Mouse (Mus musculus) thymus, postnatal 14 days (tissue): Measurements from ENCODE around the gene Tuba1c.
"Not testable (repeated sequence)": the region's sequence is repeated elsewhere in the genome, so short reads cannot be mapped to it uniquely, and the experiment has no call there.

Experiments used
- DNase-seq: peaks from one replicate; pipeline ENCODE4 v3.0.0; 2021

Tuba1c gene

DNA sequence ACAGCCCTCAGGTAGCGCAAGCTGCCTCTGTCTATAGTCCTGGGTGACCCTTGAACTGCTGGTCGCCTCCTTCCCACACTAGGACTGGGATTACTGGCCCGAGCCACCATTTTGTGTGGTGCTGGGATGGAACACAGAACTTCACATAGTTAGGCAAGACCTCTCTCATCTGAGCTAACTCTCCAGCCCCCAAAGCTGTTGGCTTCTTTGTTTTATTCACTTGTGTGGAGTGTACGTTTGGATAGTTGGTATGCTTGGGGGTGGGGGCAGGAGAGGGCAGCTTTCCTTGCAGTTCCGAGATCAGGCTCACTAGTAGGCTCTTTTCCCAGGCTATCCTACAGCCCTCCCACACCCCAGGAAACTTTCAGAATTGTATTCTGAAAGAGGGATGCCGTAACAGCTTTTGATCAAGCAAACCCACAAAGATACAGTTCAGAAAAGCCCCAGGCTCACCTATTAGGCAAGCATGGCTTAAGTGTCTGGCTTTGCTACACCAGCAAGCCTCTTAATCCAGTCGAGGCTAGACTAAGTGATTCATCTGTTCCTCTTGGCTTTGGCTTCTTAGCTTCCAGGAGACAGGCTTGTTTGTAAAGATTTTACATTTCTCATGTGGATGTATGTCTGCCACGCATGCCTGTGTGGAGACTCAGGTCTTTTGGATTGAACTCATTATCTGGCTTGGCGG lies 2.5 kb downstream of the Tuba1c start:
- no peak for DNase-seq

- DNase-seq, result no peak
These were observed 3.1 kb downstream of the Tuba1c start for GRCm38 (mm10) chr15:99032726-99033250.

- no peak for DNase-seq
These were observed 4.0 kb downstream of the Tuba1c start for GRCm38 (mm10) chr15:99033498-99034270.

GRCm38 (mm10) chr15:99035431-99035830 lies 5.7 kb downstream of the Tuba1c start:
- no peak for DNase-seq

- no peak for DNase-seq
These were observed 6.7 kb downstream of the Tuba1c start for GRCm38 (mm10) chr15:99036249-99036905.

GRCm38 (mm10) chr15:99038025-99038424 lies 8.3 kb downstream of the Tuba1c start:
- no peak for DNase-seq

GRCm38 (mm10) chr15:99038797-99039196 lies 9.1 kb downstream of the Tuba1c start:
- DNase-seq, result no peak

DNA sequence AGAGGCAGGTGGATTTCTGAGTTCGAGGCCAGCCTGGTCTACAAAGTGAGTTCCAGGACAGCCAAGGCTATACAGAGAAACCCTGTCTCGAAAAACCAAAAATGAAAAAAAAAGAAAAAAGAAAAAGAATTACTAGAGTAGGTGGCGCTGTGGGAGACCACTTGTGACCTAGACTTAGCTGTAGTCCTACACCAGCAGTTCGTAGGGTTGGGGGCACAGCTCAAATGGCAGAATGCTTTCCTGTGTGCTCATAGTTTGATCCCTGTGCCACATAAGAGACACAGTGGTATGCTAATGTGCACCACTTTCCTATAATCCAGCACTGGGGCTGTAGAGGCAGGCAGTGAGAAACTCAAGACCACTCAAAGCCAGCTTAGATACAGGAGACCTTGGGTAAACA lies 9.6 kb downstream of the Tuba1c start:
- no peak for DNase-seq

GRCm38 (mm10) chr15:99039996-99040919 lies 10.6 kb downstream of the Tuba1c start:
- no peak for DNase-seq

DNA sequence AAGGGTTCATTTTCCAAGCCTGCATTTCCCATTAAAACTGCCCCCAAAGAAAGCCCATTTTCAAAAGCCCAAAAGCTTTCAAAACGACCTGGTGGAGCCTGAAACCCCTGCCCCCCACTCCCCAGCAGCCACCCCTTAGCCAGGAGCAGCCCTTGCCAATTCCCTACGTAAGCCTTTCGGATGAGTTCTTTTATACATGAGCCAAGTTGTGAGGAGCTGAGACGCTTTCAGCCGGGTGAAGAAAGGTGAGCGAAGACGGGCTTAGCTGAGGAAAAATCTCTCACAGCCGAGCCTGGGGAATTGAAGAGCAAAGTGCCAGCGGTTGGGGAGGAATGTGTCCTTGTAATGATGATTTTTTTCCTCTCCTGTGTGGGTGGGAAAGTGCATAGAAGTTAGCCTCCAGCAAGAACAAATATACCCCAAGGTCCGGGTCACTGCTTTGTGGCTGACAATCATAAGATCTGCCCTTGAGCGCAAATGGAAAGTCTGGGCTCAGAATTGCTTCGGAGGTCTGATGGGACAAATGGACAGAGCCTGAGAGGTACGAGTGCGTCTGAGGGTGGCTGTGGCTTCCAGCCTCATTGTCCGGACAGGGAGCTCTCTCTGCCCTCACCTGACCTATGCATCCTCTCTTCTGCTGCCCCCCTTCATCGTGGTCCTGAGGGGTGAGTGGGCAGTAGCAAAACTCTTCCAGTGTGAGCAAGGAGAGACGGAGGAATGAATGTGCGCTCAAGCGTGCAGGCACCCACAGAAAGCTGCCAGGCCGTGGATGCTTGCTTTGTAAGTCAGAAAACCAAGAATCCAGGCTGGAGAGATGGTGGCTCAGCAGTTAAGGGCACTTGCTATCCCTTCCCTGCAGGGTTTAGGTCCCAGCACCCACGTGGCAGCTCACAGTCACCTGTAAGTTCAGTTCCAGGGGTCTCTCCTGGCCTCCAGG lies 11.5 kb downstream of the Tuba1c start:
- no peak for DNase-seq

DNA sequence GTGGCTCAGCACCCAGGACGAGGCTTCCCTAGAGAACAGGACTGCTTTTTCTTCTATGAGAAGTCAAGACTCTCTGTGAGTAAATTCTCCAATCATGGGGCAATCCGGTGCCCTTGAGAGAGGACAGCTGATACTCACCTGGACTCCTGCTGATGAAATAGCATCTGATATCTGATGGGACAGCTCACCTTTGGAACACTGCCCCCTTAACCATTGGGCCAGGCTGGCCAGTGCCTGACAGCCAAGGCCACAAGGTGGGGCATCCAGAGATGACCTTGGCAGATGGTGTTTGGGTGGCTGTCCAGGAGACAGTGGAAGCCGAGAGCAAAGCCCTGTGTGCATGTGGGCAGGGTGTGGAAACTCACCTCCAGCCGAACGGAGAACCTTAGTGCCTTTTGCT lies 12.6 kb downstream of the Tuba1c start:
- no peak for DNase-seq

DNA sequence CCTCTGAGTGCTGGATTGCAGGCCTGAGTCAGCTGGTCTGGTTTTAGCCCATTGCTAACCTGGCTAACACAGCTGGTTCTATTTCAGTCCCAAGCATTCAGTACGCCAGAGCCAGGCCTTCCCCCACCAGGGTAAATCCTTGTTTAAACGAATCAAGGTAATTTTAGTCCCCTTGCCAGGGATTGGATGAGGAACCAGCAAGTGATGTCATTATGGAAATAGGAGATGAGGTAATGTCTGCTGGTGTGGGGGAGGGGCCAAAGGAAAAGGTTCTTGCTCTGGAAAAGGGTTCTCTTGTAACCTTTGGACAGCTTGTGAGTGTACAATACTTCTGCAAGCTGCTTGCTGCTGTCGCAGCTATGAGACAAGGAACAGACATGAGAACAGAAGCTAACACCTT lies 15.2 kb downstream of the Tuba1c start:
- no peak for DNase-seq

- DNase-seq, result not testable (repeated sequence)
These were observed 16.0 kb downstream of the Tuba1c start for GRCm38 (mm10) chr15:99045734-99046133.

GRCm38 (mm10) chr15:99049473-99050253 lies 20.0 kb downstream of the Tuba1c start:
- peak; percentile 58 for DNase-seq

GRCm38 (mm10) chr15:99053373-99053772 lies 23.7 kb downstream of the Tuba1c start:
- DNase-seq, result no peak

- DNase-seq, result no peak
These were observed 25.3 kb downstream of the Tuba1c start, which contains the start of gene Prph for GRCm38 (mm10) chr15:99055040-99055439. Prph (plus strand) TSS chr15:99055174.

DNA sequence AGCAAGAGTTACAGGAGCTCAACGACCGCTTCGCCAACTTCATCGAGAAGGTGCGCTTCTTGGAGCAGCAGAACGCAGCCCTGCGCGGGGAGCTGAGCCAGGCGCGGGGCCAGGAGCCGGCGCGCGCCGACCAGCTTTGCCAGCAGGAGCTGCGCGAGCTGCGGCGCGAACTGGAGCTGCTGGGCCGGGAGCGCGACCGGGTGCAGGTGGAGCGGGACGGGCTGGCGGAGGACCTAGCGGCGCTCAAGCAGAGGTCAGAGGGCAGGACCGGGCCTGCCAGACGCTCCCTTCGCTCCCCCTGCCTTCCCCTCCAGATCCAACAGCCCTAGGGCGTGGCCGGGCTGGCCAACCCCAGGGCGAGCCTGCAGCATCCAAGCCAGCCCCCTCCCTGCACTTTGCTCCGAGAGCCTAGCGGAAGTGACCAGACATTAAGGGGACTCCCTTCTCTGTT lies 25.8 kb downstream of the Tuba1c start:
- DNase-seq, result no peak

- DNase-seq, result peak; percentile 69
These were observed 26.6 kb downstream of the Tuba1c start for GRCm38 (mm10) chr15:99056332-99056731.

GRCm38 (mm10) chr15:99065557-99066165 lies 36.0 kb downstream of the Tuba1c start:
- no peak for DNase-seq

DNA sequence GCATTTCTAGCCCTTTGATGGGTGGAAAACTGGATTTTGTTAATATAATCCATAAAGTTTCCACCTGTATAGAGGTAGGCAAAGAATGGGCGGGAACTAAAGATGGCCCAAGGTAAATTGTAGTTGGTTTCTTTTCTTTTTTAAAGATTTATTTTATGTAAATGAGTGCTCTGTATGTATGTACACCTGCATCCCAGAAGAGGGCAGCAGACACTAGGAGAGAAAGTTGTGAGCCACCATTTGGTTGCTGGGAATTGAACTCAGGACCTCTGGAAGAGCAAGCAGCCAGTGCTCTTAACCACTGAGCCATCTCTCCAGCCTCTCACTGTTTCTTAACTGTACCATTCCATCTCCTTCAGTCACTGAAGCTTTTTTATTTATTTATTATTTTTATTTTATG lies 42.3 kb downstream of the Tuba1c start:
- no peak for DNase-seq
